Comparison of ENCODE assay signal across 12 mouse cellular contexts in genomic region chr6:134117380-134117938, GRCm38 (mm10).
"Had no signal": no experiment of that assay in that cellular context is flagged by ENCODE, and none has a peak within 500 bp of the region (broad histone marks: within the 10 kb centered on the region; RNA-seq: fewer than 3 reads in every experiment).

No protein-coding gene starts in this region.

- H3K4me3 ChIP-seq: midbrain, embryonic 10.5 days; myocyte; neural tube, embryonic 15.5 days had no signal

- H3K4me2 ChIP-seq: liver, embryonic 11.5 days; neural tube, embryonic 15.5 days had no signal

- DNase-seq: kidney, postnatal 36 days; layer of hippocampus, adult 9-11 months; lung, postnatal 36 days; midbrain, embryonic 14.5 days; right cerebral cortex, adult 18-20 months; right cerebral cortex, postnatal 25 days; thymus, postnatal 4 days had no signal

- H3K27ac ChIP-seq: kidney, postnatal 0 days; midbrain, embryonic 10.5 days; neural tube, embryonic 15.5 days had no signal

- H3K36me3 ChIP-seq: neural tube, embryonic 15.5 days had no signal

- H3K27me3 ChIP-seq: neural tube, embryonic 15.5 days had no signal

- H3K9ac ChIP-seq: neural tube, embryonic 15.5 days had no signal

- H3K9me3 ChIP-seq: midbrain, embryonic 10.5 days; neural tube, embryonic 15.5 days had no signal
